Mouse (Mus musculus) ES-Bruce4 (cell line): ENCODE measurements around the gene Sdha. TPM values are rescaled to one million over a fixed set of nuclear protein-coding genes. Genes with fewer than 3 reads are reported as not detected.

Experiments used
- H3K27ac ChIP-seq: 2 replicates; pipeline ENCODE4 v1.5.1; 2012; ENCODE audit warnings: low read length, inconsistent platforms; ENCODE audit not compliant: insufficient read depth
- H3K27me3 ChIP-seq: 2 replicates; pipeline ENCODE4 v1.6.1; 2012; ENCODE audit warnings: mild to moderate bottlenecking, low read length, inconsistent platforms; ENCODE audit not compliant: control insufficient read depth, poor library complexity, insufficient read depth, severe bottlenecking
- H3K36me3 ChIP-seq: 2 replicates; pipeline ENCODE4 v1.6.1; 2012; ENCODE audit warnings: inconsistent platforms, mild to moderate bottlenecking, low read length, moderate library complexity; ENCODE audit not compliant: control insufficient read depth, poor library complexity, insufficient read depth, severe bottlenecking
- H3K4me1 ChIP-seq: one replicate; pipeline ENCODE4 v1.8.1; 2011; ENCODE audit warnings: low read length; ENCODE audit not compliant: control insufficient read depth, insufficient read depth
- H3K4me3 ChIP-seq: 2 replicates; pipeline ENCODE4 v1.5.1; 2011; ENCODE audit warnings: low read depth, mild to moderate bottlenecking, low read length
- H3K9ac ChIP-seq: 2 replicates; pipeline ENCODE4 v1.6.1; 2012; ENCODE audit warnings: low read depth, mild to moderate bottlenecking, inconsistent platforms; ENCODE audit not compliant: poor library complexity, severe bottlenecking
- H3K9me3 ChIP-seq: replicated peaks from 2 replicates; pipeline ENCODE4 v1.6.1; 2012; ENCODE audit warnings: mild to moderate bottlenecking, low read length, inconsistent platforms; ENCODE audit not compliant: control insufficient read depth, poor library complexity, insufficient read depth, severe bottlenecking
- CTCF ChIP-seq: IDR thresholded peaks from one replicate; pipeline ENCODE4 v1.8.1; 2011; ENCODE audit warnings: low read depth, low read length
- EP300 ChIP-seq: IDR thresholded peaks from 2 replicates; pipeline ENCODE4 v1.6.1; 2011; ENCODE audit warnings: low read depth, low read length; ENCODE audit not compliant: insufficient read depth
- POLR2A ChIP-seq: IDR thresholded peaks from one replicate; pipeline ENCODE4 v1.8.1; 2011; ENCODE audit warnings: low read length; ENCODE audit not compliant: insufficient read depth
- polyA plus RNA-seq: library from polyadenylated mRNA; stranded (reverse); fragments of >200 nt; gene quantifications from 2 replicates; pipeline ENCODE4 v1.2.4, GENCODE M21; 2011; ENCODE audit warnings: low read depth; ENCODE audit not compliant: missing spikeins, insufficient read depth, insufficient read length

Sdha gene
- polyA plus RNA-seq, 1 experiment = 239 TPM

- Histone ChIP-seq H3K4me3 (no peak overlapping the region), H3K4me1 (no peaks in the 10 kb centered on the region), H3K36me3 (peaks cover 14% of the 10 kb centered on the region), H3K27ac (no peak overlapping the region), H3K9me3 (no peaks in the 10 kb centered on the region), H3K9ac (no peak overlapping the region), H3K27me3 (no peaks in the 10 kb centered on the region)
- TF ChIP-seq POLR2A = no peak
- TF ChIP-seq EP300 = no peak
- peak; percentile 97 for TF ChIP-seq CTCF
Measured at GRCm38 (mm10) chr13:74300925-74301606, 49.0 kb downstream of the Sdha start.

GRCm38 (mm10) chr13:74296376-74296775 lies 53.7 kb downstream of the Sdha start:
- H3K36me3 ChIP-seq = no peaks in the 10 kb centered on the region
- H3K4me1 ChIP-seq = no peaks in the 10 kb centered on the region
- no peak overlapping the region for H3K4me3 ChIP-seq
- no peak overlapping the region for H3K9ac ChIP-seq
- no peak for TF ChIP-seq CTCF
- TF ChIP-seq EP300 = no peak
- no peaks in the 10 kb centered on the region for H3K27me3 ChIP-seq
- no peak overlapping the region for H3K27ac ChIP-seq
- no peaks in the 10 kb centered on the region for H3K9me3 ChIP-seq

GRCm38 (mm10) chr13:74292167-74292566 lies 57.9 kb downstream of the Sdha start, which contains the start of gene Ahrr:
Gene Ahrr, minus strand, starts transcription at chr13:74292331.
- Histone ChIP-seq H3K36me3 (no peaks in the 10 kb centered on the region), H3K4me1 (no peaks in the 10 kb centered on the region), H3K4me3 (no peak within 1 kb of the TSS), H3K27ac (no peak within 1 kb of the TSS), H3K9ac (no peak within 1 kb of the TSS), H3K27me3 (no peaks in the 10 kb centered on the region; the same call in 1 of the 2 replicates), H3K9me3 (no peaks in the 10 kb centered on the region)
- no peak for TF ChIP-seq POLR2A
- TF ChIP-seq CTCF = peak; percentile 55

- no peak for TF ChIP-seq EP300
- TF ChIP-seq CTCF = no peak
- Histone ChIP-seq H3K4me1 (no peaks in the 10 kb centered on the region), H3K4me3 (no peak overlapping the region), H3K27ac (no peak overlapping the region), H3K9ac (no peak overlapping the region), H3K9me3 (no peaks in the 10 kb centered on the region), H3K27me3 (no peaks in the 10 kb centered on the region; the same call in 1 of the 2 replicates), H3K36me3 (no peaks in the 10 kb centered on the region)
Measured at GRCm38 (mm10) chr13:74289646-74290045, 60.4 kb downstream of the Sdha start.

- TF ChIP-seq CTCF = no peak
- no peak for TF ChIP-seq EP300
- no peak for TF ChIP-seq POLR2A
- H3K9ac ChIP-seq = no peak overlapping the region
- H3K4me1 ChIP-seq = no peaks in the 10 kb centered on the region
- no peak overlapping the region for H3K27ac ChIP-seq
- H3K36me3 ChIP-seq = no peaks in the 10 kb centered on the region
- H3K27me3 ChIP-seq = no peaks in the 10 kb centered on the region
- no peak overlapping the region for H3K4me3 ChIP-seq
- H3K9me3 ChIP-seq = no peaks in the 10 kb centered on the region
Measured at GRCm38 (mm10) chr13:74282299-74282698, 67.8 kb downstream of the Sdha start.

GRCm38 (mm10) chr13:74275726-74276125 lies 74.4 kb downstream of the Sdha start:
- Histone ChIP-seq H3K36me3 (no peaks in the 10 kb centered on the region), H3K27ac (no peak overlapping the region), H3K4me3 (no peak overlapping the region), H3K9me3 (no peaks in the 10 kb centered on the region), H3K27me3 (no peaks in the 10 kb centered on the region), H3K4me1 (no peaks in the 10 kb centered on the region), H3K9ac (no peak overlapping the region)
- TF ChIP-seq CTCF (no peak), POLR2A (no peak), EP300 (no peak)

Other genes with a start within 250 kb of the Sdha start
- gene Slc9a3, start 228.8 kb downstream of the Sdha start, polyA plus RNA-seq = not detected in 2 replicates
- 48.9 and 55.8 TPM in 2 replicates for gene Exoc3, start 141.5 kb downstream of the Sdha start, polyA plus RNA-seq
- gene Ahrr, start 57.9 kb downstream of the Sdha start, polyA plus RNA-seq = 0.37 and 1.7 TPM in 2 replicates
- gene Pdcd6, start 32.7 kb downstream of the Sdha start, polyA plus RNA-seq = 88.7 and 97.1 TPM in 2 replicates
- 55.8 TPM in 2 replicates for gene Ccdc127, start within 50 bp of the Sdha start, polyA plus RNA-seq
- gene Lrrc14b, start 13.7 kb upstream of the Sdha start, polyA plus RNA-seq = not detected in 2 replicates
- gene Zfp72, start 40.6 kb upstream of the Sdha start, polyA plus RNA-seq = 4.9 and 5.9 TPM in 2 replicates
- 599 and 638 TPM in 2 replicates for gene Ftl1-ps1, start 49.4 kb upstream of the Sdha start, polyA plus RNA-seq
- gene Zfp825, start 143.7 kb upstream of the Sdha start, polyA plus RNA-seq = 18.7 and 24.5 TPM in 2 replicates